Mouse (Mus musculus): ENCODE data around the gene Tas2r144. TPM values are rescaled to one million over a fixed set of nuclear protein-coding genes. Genes with fewer than 3 reads are reported as not detected.

Tas2r144 gene
- polyA plus RNA-seq, 1 experiment: not detected

- TF ChIP-seq POLR2A (IDR thresholded peaks at IDR 0.05; ENCODE audit: borderline replicate concordance, extremely low read depth, insufficient read depth, insufficient read length, poor library complexity, severe bottlenecking): no peak
- TF ChIP-seq CTCF (IDR thresholded peaks at IDR 0.05; ENCODE audit: borderline replicate concordance, extremely low read depth, insufficient read depth, insufficient read length): no peak
- DNase-seq (ENCODE audit: low read depth): peak; percentile 50
These were observed 26.4 kb downstream of the Tas2r144 start for GRCm38 (mm10) chr6:42241311-42242045.

- TF ChIP-seq CTCF (IDR thresholded peaks at IDR 0.05; ENCODE audit: borderline replicate concordance, extremely low read depth, insufficient read depth, insufficient read length): no peak
- no peak for TF ChIP-seq POLR2A (IDR thresholded peaks at IDR 0.05; ENCODE audit: borderline replicate concordance, extremely low read depth, insufficient read depth, insufficient read length, poor library complexity, severe bottlenecking)
- peak; percentile 94 for DNase-seq (ENCODE audit: low read depth)
These were observed 30.7 kb downstream of the Tas2r144 start, which contains the start of gene Gstk1 for GRCm38 (mm10) chr6:42245711-42246353. TSS of gene Gstk1 (plus strand) at chr6:42245935.

- TF ChIP-seq POLR2A (IDR thresholded peaks at IDR 0.05; ENCODE audit: borderline replicate concordance, extremely low read depth, insufficient read depth, insufficient read length, poor library complexity, severe bottlenecking) (no peak), CTCF (IDR thresholded peaks at IDR 0.05; ENCODE audit: borderline replicate concordance, extremely low read depth, insufficient read depth, insufficient read length) (no peak)
- peak; percentile 44 for DNase-seq (ENCODE audit: low read depth)
These were observed 32.0 kb downstream of the Tas2r144 start for GRCm38 (mm10) chr6:42247173-42247572.

DNA sequence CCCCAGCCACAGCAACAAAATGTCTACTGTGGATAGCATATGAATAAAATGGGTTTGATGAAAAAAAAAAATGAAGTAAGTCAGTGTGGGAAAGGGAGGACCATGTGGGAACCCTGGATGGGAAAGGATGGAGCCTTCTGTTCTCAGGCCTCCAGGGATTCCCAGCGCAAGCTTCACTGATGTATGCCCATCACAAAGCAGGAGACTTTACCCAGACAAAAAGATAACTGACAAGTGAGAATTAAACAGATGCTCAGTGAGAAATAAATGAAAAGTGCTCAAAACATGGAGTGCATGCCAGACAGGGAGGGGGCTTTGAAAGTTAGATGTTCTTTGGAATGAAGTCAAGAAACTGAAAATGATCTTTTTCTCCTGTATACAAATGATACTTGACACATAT is 32.9 kb downstream of the Tas2r144 start:
- TF ChIP-seq POLR2A (IDR thresholded peaks at IDR 0.05; ENCODE audit: borderline replicate concordance, extremely low read depth, insufficient read depth, insufficient read length, poor library complexity, severe bottlenecking) (no peak), CTCF (IDR thresholded peaks at IDR 0.05; ENCODE audit: borderline replicate concordance, extremely low read depth, insufficient read depth, insufficient read length) (no peak)
- DNase-seq (ENCODE audit: low read depth): peak; percentile 74

DNA sequence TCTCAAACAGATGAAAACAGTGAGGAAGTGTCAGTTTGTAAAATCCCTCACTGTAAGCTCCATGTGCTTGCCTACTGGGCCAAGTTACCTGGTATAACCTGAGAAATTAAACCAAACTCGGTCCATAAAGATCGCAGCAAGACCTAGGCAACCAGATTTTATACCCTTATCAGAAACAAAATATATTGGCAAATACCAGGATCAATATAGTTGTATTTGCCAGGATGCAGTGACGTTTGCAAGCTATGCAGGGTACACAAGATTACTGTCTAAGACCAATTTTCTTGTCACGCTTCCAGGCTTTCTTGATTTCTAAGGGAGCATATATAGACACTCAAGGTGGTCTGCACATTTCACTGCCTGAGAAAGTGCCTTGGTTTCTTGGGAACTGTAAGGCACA is 36.7 kb downstream of the Tas2r144 start:
- TF ChIP-seq CTCF (IDR thresholded peaks at IDR 0.05; ENCODE audit: borderline replicate concordance, extremely low read depth, insufficient read depth, insufficient read length) (no peak), POLR2A (IDR thresholded peaks at IDR 0.05; ENCODE audit: borderline replicate concordance, extremely low read depth, insufficient read depth, insufficient read length, poor library complexity, severe bottlenecking) (no peak)

GRCm38 (mm10) chr6:42253103-42253502 is 38.0 kb downstream of the Tas2r144 start:
- TF ChIP-seq POLR2A (IDR thresholded peaks at IDR 0.05; ENCODE audit: borderline replicate concordance, extremely low read depth, insufficient read depth, insufficient read length, poor library complexity, severe bottlenecking): no peak
- TF ChIP-seq CTCF (IDR thresholded peaks at IDR 0.05; ENCODE audit: borderline replicate concordance, extremely low read depth, insufficient read depth, insufficient read length): no peak
- DNase-seq (ENCODE audit: low read depth): peak; percentile 38

More for the DNA sequence above, 36.7 kb downstream of the Tas2r144 start:
- no peak for DNase-seq (ENCODE audit: low read depth)

- TF ChIP-seq POLR2A (IDR thresholded peaks at IDR 0.05; ENCODE audit: borderline replicate concordance, extremely low read depth, insufficient read depth, insufficient read length, poor library complexity, severe bottlenecking): no peak
- peak; percentile 67 for TF ChIP-seq CTCF (IDR thresholded peaks at IDR 0.05; ENCODE audit: borderline replicate concordance, extremely low read depth, insufficient read depth, insufficient read length)
- DNase-seq (ENCODE audit: low read depth): peak; percentile 72
These were observed 42.3 kb downstream of the Tas2r144 start for GRCm38 (mm10) chr6:42257303-42257863.

- DNase-seq (ENCODE audit: low read depth): no peak
- TF ChIP-seq CTCF (IDR thresholded peaks at IDR 0.05; ENCODE audit: borderline replicate concordance, extremely low read depth, insufficient read depth, insufficient read length) (no peak), POLR2A (IDR thresholded peaks at IDR 0.05; ENCODE audit: borderline replicate concordance, extremely low read depth, insufficient read depth, insufficient read length, poor library complexity, severe bottlenecking) (no peak)
These were observed 45.3 kb downstream of the Tas2r144 start for GRCm38 (mm10) chr6:42260430-42260829.

- DNase-seq (ENCODE audit: low read depth): no peak
- no peak for TF ChIP-seq CTCF (IDR thresholded peaks at IDR 0.05; ENCODE audit: borderline replicate concordance, extremely low read depth, insufficient read depth, insufficient read length)
- TF ChIP-seq POLR2A (IDR thresholded peaks at IDR 0.05; ENCODE audit: borderline replicate concordance, extremely low read depth, insufficient read depth, insufficient read length, poor library complexity, severe bottlenecking): no peak
These were observed 46.5 kb downstream of the Tas2r144 start, which contains the start of gene Tmem139 for GRCm38 (mm10) chr6:42261524-42262170. TSS of gene Tmem139 (plus strand) at chr6:42261970.

DNA sequence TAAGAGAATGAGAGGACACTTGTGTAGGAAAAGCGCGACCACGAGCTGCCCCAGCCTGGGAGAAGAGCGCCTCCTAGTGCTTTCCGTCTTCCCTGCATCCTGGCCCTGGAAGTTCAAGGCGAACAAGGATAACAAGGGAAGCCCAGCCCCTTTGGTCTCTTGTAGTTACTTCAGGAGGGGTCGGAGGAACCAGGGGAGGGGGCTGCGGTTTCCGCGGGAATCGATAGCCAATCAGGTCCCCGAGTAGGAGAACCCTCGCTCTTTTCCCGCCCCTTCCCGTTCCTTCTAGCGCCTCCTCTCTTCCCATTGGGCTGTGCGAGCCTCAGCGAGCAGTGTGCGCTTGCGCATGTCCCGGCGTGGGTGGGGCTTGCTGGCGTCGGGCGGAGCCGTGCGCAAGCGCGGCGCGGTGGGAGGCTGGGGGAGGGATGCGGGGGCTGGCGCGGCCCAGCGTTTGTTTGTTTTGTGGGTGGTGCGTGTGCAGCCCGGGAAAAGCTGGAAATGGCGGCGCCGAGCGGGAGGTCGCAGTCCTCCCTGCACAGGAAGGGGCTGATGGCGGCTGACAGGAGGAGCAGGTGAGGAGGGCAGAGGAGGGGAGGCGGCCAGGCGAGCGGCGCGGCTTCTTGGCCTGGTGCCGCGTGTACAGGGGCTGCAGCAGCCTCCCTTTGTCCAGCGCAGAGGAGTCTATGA is 49.6 kb downstream of the Tas2r144 start, which contains the start of gene Casp2:
Gene Casp2 (plus strand): TSS at position 360 of the 687 bp plus-strand sequence.
- DNase-seq (ENCODE audit: low read depth): peak; percentile 100
- TF ChIP-seq CTCF (IDR thresholded peaks at IDR 0.05; ENCODE audit: borderline replicate concordance, extremely low read depth, insufficient read depth, insufficient read length): peak; percentile 99
- TF ChIP-seq POLR2A (IDR thresholded peaks at IDR 0.05; ENCODE audit: borderline replicate concordance, extremely low read depth, insufficient read depth, insufficient read length, poor library complexity, severe bottlenecking): peak; percentile 88

Other genes starting within 250 kb of the Tas2r144 start
- not detected in 2 replicates for gene Sval3, start 247.2 kb upstream of the Tas2r144 start, polyA plus RNA-seq (2012; rRNA removed)
- not detected in 2 replicates for gene Sva, start 176.9 kb upstream of the Tas2r144 start, polyA plus RNA-seq (2012; rRNA removed)
- not detected in 2 replicates for gene Tas2r139, start 74.4 kb upstream of the Tas2r144 start, polyA plus RNA-seq (2012; rRNA removed)
- gene Gstk1, start 30.6 kb downstream of the Tas2r144 start, polyA plus RNA-seq (2012; rRNA removed): 6.7 and 7.1 TPM in 2 replicates
- gene Tmem139, start 46.6 kb downstream of the Tas2r144 start, polyA plus RNA-seq (2012; rRNA removed): 0.14 TPM in 1 of 2 replicates, not detected in the other
- 76.1 and 101 TPM in 2 replicates for gene Casp2, start 49.7 kb downstream of the Tas2r144 start, polyA plus RNA-seq (2012; rRNA removed)
- 11.0 and 12.0 TPM in 2 replicates for gene Clcn1, start 71.4 kb downstream of the Tas2r144 start, polyA plus RNA-seq (2012; rRNA removed)
- gene Fam131b, start 109.3 kb downstream of the Tas2r144 start, polyA plus RNA-seq (2012; rRNA removed): 30.9 and 37.9 TPM in 2 replicates
- 59.5 and 76.3 TPM in 2 replicates for gene Zyx, start 134.3 kb downstream of the Tas2r144 start, polyA plus RNA-seq (2012; rRNA removed)
- 1.2 and 1.3 TPM in 2 replicates for gene Epha1, start 157.9 kb downstream of the Tas2r144 start, polyA plus RNA-seq (2012; rRNA removed)
- gene Tas2r143, start 184.9 kb downstream of the Tas2r144 start, polyA plus RNA-seq (2012; rRNA removed): 0.16 and 0.29 TPM in 2 replicates
- 0.07 TPM in 1 of 2 replicates, not detected in the other for gene Tas2r135, start 190.1 kb downstream of the Tas2r144 start, polyA plus RNA-seq (2012; rRNA removed)
- gene Tas2r126, start 219.2 kb downstream of the Tas2r144 start, polyA plus RNA-seq (2012; rRNA removed): 0.10 TPM in 1 of 2 replicates, not detected in the other
- gene Olfr458, start 249.9 kb downstream of the Tas2r144 start, polyA plus RNA-seq (2012; rRNA removed): not detected in 2 replicates

Data from brain, embryonic 14.5 days (tissue).